Mouse (Mus musculus): ENCODE measurements around the gene Fzd1.

The Fzd1 gene

DNA sequence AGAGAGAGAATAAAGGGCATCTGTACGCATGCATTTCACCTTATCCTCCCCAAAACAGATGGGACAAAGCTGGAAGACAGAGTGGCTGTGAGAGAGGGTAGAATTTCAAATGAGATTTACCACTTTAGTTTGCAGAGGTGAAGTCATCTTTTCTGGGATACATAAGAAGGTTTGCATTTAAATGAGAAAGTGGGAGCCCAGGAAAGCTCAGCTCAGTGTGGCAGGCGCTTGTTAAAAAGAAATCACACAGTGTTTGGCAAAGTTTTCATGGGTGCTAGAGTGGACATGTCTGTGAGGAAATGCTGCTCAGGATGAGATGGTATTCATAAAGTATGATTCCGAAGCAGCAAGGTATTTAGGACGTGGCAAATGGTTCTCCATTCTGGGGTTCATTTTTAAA, 15.1 kb downstream of the Fzd1 start:
- no peak for DNase-seq

GRCm38 (mm10) chr5:4737013-4737412, 20.8 kb downstream of the Fzd1 start:
- peak; percentile 89 to 94 for DNase-seq

DNA sequence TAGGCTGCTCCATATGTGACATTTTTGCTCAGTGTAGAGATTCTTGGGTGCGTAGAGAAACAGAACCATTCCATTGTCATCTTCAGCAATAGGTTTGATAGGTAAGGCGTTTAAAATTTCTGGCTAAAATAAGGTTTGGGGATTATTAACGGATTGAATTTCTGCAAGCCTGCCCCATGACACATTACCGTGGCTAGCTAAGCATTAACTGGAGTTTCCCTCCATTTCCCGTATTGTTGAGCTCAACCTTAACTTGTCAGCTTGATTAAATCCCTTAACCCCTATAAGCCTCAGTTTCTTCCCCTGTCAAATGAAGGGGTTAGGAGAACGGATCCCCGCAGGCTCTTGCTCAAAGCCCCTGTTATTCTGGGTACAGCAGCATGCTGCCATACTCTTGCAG, 22.4 kb downstream of the Fzd1 start:
- DNase-seq, result peak; percentile 54 to 69

GRCm38 (mm10) chr5:4733239-4733638, 24.6 kb downstream of the Fzd1 start:
- peak; percentile 29 to 34 for DNase-seq

- DNase-seq, result peak; percentile 9 to 37
These were observed 25.3 kb downstream of the Fzd1 start for GRCm38 (mm10) chr5:4732241-4733229.

- no peak for DNase-seq
These were observed 26.1 kb downstream of the Fzd1 start for GRCm38 (mm10) chr5:4731743-4732215.

DNA sequence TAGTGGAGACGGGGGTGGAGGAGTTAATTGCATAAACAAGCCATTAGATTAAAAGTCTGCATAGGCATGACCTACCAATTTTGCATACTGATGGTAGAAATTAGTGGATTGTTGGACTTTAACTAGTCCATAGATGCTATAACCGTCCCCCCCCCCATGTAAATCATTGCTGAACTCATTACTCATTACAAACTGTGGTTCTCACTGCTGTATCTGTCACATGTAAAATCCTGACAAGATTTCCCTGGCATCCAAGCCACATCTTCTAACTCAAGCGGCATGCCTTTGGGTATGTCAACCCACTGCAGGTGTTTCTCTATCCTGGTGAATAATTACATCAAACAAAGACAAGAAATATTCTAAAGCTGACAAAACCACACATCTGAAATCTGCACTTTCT, 26.8 kb downstream of the Fzd1 start:
- peak; percentile 56 to 74 for DNase-seq
